Mouse (Mus musculus): ENCODE results near the gene Ano2.

- TF ChIP-seq CTCF (IDR thresholded peaks at IDR 0.05; ENCODE audit: borderline replicate concordance, control insufficient read depth, extremely low read depth, insufficient read depth, low read length, poor library complexity) (no peak), POLR2A (IDR thresholded peaks at IDR 0.05; ENCODE audit: control insufficient read depth, extremely low read depth, insufficient read depth, low read length, poor library complexity) (no peak)
Measured at GRCm38 (mm10) chr6:125680613-125681012, 9.6 kb upstream of the Ano2 start.

All from thymus, adult 2 months (tissue).